Mouse (Mus musculus): ENCODE data around the gene Lexm. TPM values are rescaled to one million over a fixed set of nuclear protein-coding genes. Genes with fewer than 3 reads are reported as not detected.

The Lexm gene
- polyA plus RNA-seq, 1 experiment: 2.0 TPM

- Histone ChIP-seq H3K9me3 (replicated peaks; ENCODE audit: control insufficient read depth, insufficient read depth, low read length, poor library complexity, severe bottlenecking) (no peaks in the 10 kb centered on the region), H3K27me3 (ENCODE audit: control insufficient read depth, insufficient read depth, low read length, poor library complexity, severe bottlenecking) (no peaks in the 10 kb centered on the region), H3K4me3 (ENCODE audit: low read depth, low read length) (no peak overlapping the region), H3K27ac (ENCODE audit: insufficient read depth, low read length) (no peak overlapping the region), H3K9ac (ENCODE audit: low read depth, poor library complexity, severe bottlenecking) (0 out of 2 replicates have a peak overlapping the region, but pooled peaks have one; percentile 84), H3K4me1 (ENCODE audit: control insufficient read depth, insufficient read depth, low read length) (no peaks in the 10 kb centered on the region), H3K36me3 (ENCODE audit: control insufficient read depth, insufficient read depth, low read length, poor library complexity, severe bottlenecking) (peaks cover 43% of the 10 kb centered on the region)
- TF ChIP-seq EP300 (IDR thresholded peaks at IDR 0.05; ENCODE audit: insufficient read depth, low read depth, low read length) (no peak), POLR2A (IDR thresholded peaks at IDR 0.05; ENCODE audit: insufficient read depth, low read length) (no peak), CTCF (IDR thresholded peaks at IDR 0.05; ENCODE audit: low read depth, low read length) (no peak)
These were observed 53.9 kb downstream of the Lexm start for GRCm38 (mm10) chr4:106562837-106563790.

- Histone ChIP-seq H3K36me3 (ENCODE audit: control insufficient read depth, insufficient read depth, low read length, poor library complexity, severe bottlenecking) (peaks cover 35% of the 10 kb centered on the region), H3K27ac (ENCODE audit: insufficient read depth, low read length) (no peak overlapping the region), H3K27me3 (ENCODE audit: control insufficient read depth, insufficient read depth, low read length, poor library complexity, severe bottlenecking) (no peaks in the 10 kb centered on the region), H3K9me3 (replicated peaks; ENCODE audit: control insufficient read depth, insufficient read depth, low read length, poor library complexity, severe bottlenecking) (no peaks in the 10 kb centered on the region), H3K4me1 (ENCODE audit: control insufficient read depth, insufficient read depth, low read length) (no peaks in the 10 kb centered on the region), H3K9ac (ENCODE audit: low read depth, poor library complexity, severe bottlenecking) (peak overlapping the region; percentile 84), H3K4me3 (ENCODE audit: low read depth, low read length) (peak overlapping the region; percentile 96)
- TF ChIP-seq EP300 (IDR thresholded peaks at IDR 0.05; ENCODE audit: insufficient read depth, low read depth, low read length) (no peak), CTCF (IDR thresholded peaks at IDR 0.05; ENCODE audit: low read depth, low read length) (no peak), POLR2A (IDR thresholded peaks at IDR 0.05; ENCODE audit: insufficient read depth, low read length) (no peak)
These were observed 55.0 kb downstream of the Lexm start for GRCm38 (mm10) chr4:106562006-106562405.

- peak within 1 kb of the TSS; percentile 96 for H3K4me3 ChIP-seq (ENCODE audit: low read depth, low read length)
- no peaks in the 10 kb centered on the region for H3K27me3 ChIP-seq (ENCODE audit: control insufficient read depth, insufficient read depth, low read length, poor library complexity, severe bottlenecking)
- peaks cover 26% of the 10 kb centered on the region for H3K36me3 ChIP-seq (ENCODE audit: control insufficient read depth, insufficient read depth, low read length, poor library complexity, severe bottlenecking)
- peak within 1 kb of the TSS; percentile 84 for H3K9ac ChIP-seq (ENCODE audit: low read depth, poor library complexity, severe bottlenecking)
- H3K4me1 ChIP-seq (ENCODE audit: control insufficient read depth, insufficient read depth, low read length): no peaks in the 10 kb centered on the region
- peak within 1 kb of the TSS; percentile 59 for H3K27ac ChIP-seq (ENCODE audit: insufficient read depth, low read length)
- no peaks in the 10 kb centered on the region for H3K9me3 ChIP-seq (replicated peaks; ENCODE audit: control insufficient read depth, insufficient read depth, low read length, poor library complexity, severe bottlenecking)
- TF ChIP-seq EP300 (IDR thresholded peaks at IDR 0.05; ENCODE audit: insufficient read depth, low read depth, low read length) (0 out of 2 replicates have a peak, but pooled peaks have one; percentile 4), POLR2A (IDR thresholded peaks at IDR 0.05; ENCODE audit: insufficient read depth, low read length) (peak; percentile 80), CTCF (IDR thresholded peaks at IDR 0.05; ENCODE audit: low read depth, low read length) (no peak)
These were observed 55.9 kb downstream of the Lexm start, which contains the start of gene Dhcr24 for GRCm38 (mm10) chr4:106560846-106561781. Gene Dhcr24, plus strand, starts transcription at chr4:106561038.

GRCm38 (mm10) chr4:106560213-106560845 lies 56.7 kb downstream of the Lexm start:
- H3K9ac ChIP-seq (ENCODE audit: low read depth, poor library complexity, severe bottlenecking): peak overlapping the region; percentile 84
- no peaks in the 10 kb centered on the region for H3K27me3 ChIP-seq (ENCODE audit: control insufficient read depth, insufficient read depth, low read length, poor library complexity, severe bottlenecking)
- H3K4me3 ChIP-seq (ENCODE audit: low read depth, low read length): peak overlapping the region; percentile 71
- TF ChIP-seq EP300 (IDR thresholded peaks at IDR 0.05; ENCODE audit: insufficient read depth, low read depth, low read length) (no peak), POLR2A (IDR thresholded peaks at IDR 0.05; ENCODE audit: insufficient read depth, low read length) (peak; percentile 68)
- no peaks in the 10 kb centered on the region for H3K9me3 ChIP-seq (replicated peaks; ENCODE audit: control insufficient read depth, insufficient read depth, low read length, poor library complexity, severe bottlenecking)
- H3K27ac ChIP-seq (ENCODE audit: insufficient read depth, low read length): peak overlapping the region; percentile 56
- peaks cover 19% of the 10 kb centered on the region for H3K36me3 ChIP-seq (ENCODE audit: control insufficient read depth, insufficient read depth, low read length, poor library complexity, severe bottlenecking)
- no peaks in the 10 kb centered on the region for H3K4me1 ChIP-seq (ENCODE audit: control insufficient read depth, insufficient read depth, low read length)

GRCm38 (mm10) chr4:106559343-106560212 lies 57.5 kb downstream of the Lexm start:
- TF ChIP-seq EP300 (IDR thresholded peaks at IDR 0.05; ENCODE audit: insufficient read depth, low read depth, low read length) (no peak), CTCF (IDR thresholded peaks at IDR 0.05; ENCODE audit: low read depth, low read length) (no peak), POLR2A (IDR thresholded peaks at IDR 0.05; ENCODE audit: insufficient read depth, low read length) (no peak)
- no peak overlapping the region for H3K4me3 ChIP-seq (ENCODE audit: low read depth, low read length)
- H3K9ac ChIP-seq (ENCODE audit: low read depth, poor library complexity, severe bottlenecking): peak overlapping the region; percentile 84
- H3K9me3 ChIP-seq (replicated peaks; ENCODE audit: control insufficient read depth, insufficient read depth, low read length, poor library complexity, severe bottlenecking): no peaks in the 10 kb centered on the region
- H3K27me3 ChIP-seq (ENCODE audit: control insufficient read depth, insufficient read depth, low read length, poor library complexity, severe bottlenecking): no peaks in the 10 kb centered on the region
- no peak overlapping the region for H3K27ac ChIP-seq (ENCODE audit: insufficient read depth, low read length)
- no peaks in the 10 kb centered on the region for H3K4me1 ChIP-seq (ENCODE audit: control insufficient read depth, insufficient read depth, low read length)
- peaks cover 11% of the 10 kb centered on the region for H3K36me3 ChIP-seq (ENCODE audit: control insufficient read depth, insufficient read depth, low read length, poor library complexity, severe bottlenecking)

Data from ES-Bruce4 (cell line).